Mouse (Mus musculus): ENCODE measurements at regions not wholly inside any gene's neighbourhood (a gene's known extent, or its start where the extent isn't known, plus 50 kb on each side); places are given as distances from the start of the nearest gene placed in this dataset.

GRCm38 (mm10) chr2:171693526-171693925, 349.7 kb downstream of the Cbln4 start:
- TF ChIP-seq EP300 (IDR thresholded peaks at IDR 0.05; ENCODE audit: low read depth in 1 of 2, low read length in 2 of 2) (no peak), CTCF (IDR thresholded peaks at IDR 0.05 in 2 of 3, conservative IDR thresholded peaks at IDR 0.05 in 1 of 3; ENCODE audit: control insufficient read depth in 1 of 3, insufficient read depth in 1 of 3, low read depth in 2 of 3, low read length in 3 of 3, poor library complexity in 1 of 3, severe bottlenecking in 1 of 3) (no peak), ZMIZ1 (IDR thresholded peaks at IDR 0.05; ENCODE audit: low read depth, low read length) (no peak), MAX (IDR thresholded peaks at IDR 0.05; ENCODE audit: low read length) (no peak), NELFE (IDR thresholded peaks at IDR 0.05; ENCODE audit: low read depth, low read length) (no peak), UBTF (IDR thresholded peaks at IDR 0.05; ENCODE audit: borderline replicate concordance, insufficient read depth, low read depth, low read length) (no peak), GABPA (IDR thresholded peaks at IDR 0.05; ENCODE audit: low read depth, low read length) (no peak), HCFC1 (IDR thresholded peaks at IDR 0.05; ENCODE audit: low read depth, low read length) (no peak)

All from MEL (cell line).